Mouse (Mus musculus): ENCODE results near the gene Ppp1r12a.
A peak's percentile ranks its signal among the peaks of the same experiment; 100 is the strongest.

The Ppp1r12a gene

GRCm38 (mm10) chr10:108291688-108292471 lies 129.9 kb downstream of the Ppp1r12a start:
- no peak for DNase-seq (ENCODE audit: low spot score)

- no peak for DNase-seq (ENCODE audit: low spot score)
Measured at GRCm38 (mm10) chr10:108292651-108293050, 130.7 kb downstream of the Ppp1r12a start.

- no peak for DNase-seq (ENCODE audit: low spot score)
Measured at GRCm38 (mm10) chr10:108293620-108294195, 131.7 kb downstream of the Ppp1r12a start.

GRCm38 (mm10) chr10:108294766-108295165 lies 132.8 kb downstream of the Ppp1r12a start:
- DNase-seq (ENCODE audit: low spot score), result no peak

GRCm38 (mm10) chr10:108296446-108296845 lies 134.5 kb downstream of the Ppp1r12a start:
- DNase-seq (ENCODE audit: low spot score), result no peak

- no peak for DNase-seq (ENCODE audit: low spot score)
Measured at GRCm38 (mm10) chr10:108298261-108298660, 136.3 kb downstream of the Ppp1r12a start.

GRCm38 (mm10) chr10:108298841-108299545 lies 137.0 kb downstream of the Ppp1r12a start:
- DNase-seq (ENCODE audit: low spot score), result no peak

GRCm38 (mm10) chr10:108299828-108300227 lies 137.8 kb downstream of the Ppp1r12a start:
- no peak for DNase-seq (ENCODE audit: low spot score)

- peak; percentile 84 for DNase-seq (ENCODE audit: low spot score)
Measured at GRCm38 (mm10) chr10:108300843-108301242, 138.8 kb downstream of the Ppp1r12a start.

GRCm38 (mm10) chr10:108307772-108308171 lies 145.8 kb downstream of the Ppp1r12a start:
- DNase-seq (ENCODE audit: low spot score), result no peak

GRCm38 (mm10) chr10:108310195-108310594 lies 148.2 kb downstream of the Ppp1r12a start:
- DNase-seq (ENCODE audit: low spot score), result no peak

- DNase-seq (ENCODE audit: low spot score), result no peak
Measured at GRCm38 (mm10) chr10:108311396-108311795, 149.4 kb downstream of the Ppp1r12a start.

GRCm38 (mm10) chr10:108313845-108314244 lies 151.9 kb downstream of the Ppp1r12a start:
- DNase-seq (ENCODE audit: low spot score), result no peak

- no peak for DNase-seq (ENCODE audit: low spot score)
Measured at GRCm38 (mm10) chr10:108314396-108314795, 152.4 kb downstream of the Ppp1r12a start.

- DNase-seq (ENCODE audit: low spot score), result no peak
Measured at GRCm38 (mm10) chr10:108315236-108315635, 153.2 kb downstream of the Ppp1r12a start.

GRCm38 (mm10) chr10:108328356-108328755 lies 166.4 kb downstream of the Ppp1r12a start:
- no peak for DNase-seq (ENCODE audit: low spot score)

- no peak for DNase-seq (ENCODE audit: low spot score)
Measured at GRCm38 (mm10) chr10:108328983-108329382, 167.0 kb downstream of the Ppp1r12a start.

- DNase-seq (ENCODE audit: low spot score), result no peak
Measured at GRCm38 (mm10) chr10:108329771-108330170, 167.8 kb downstream of the Ppp1r12a start.

GRCm38 (mm10) chr10:108330964-108331363 lies 169.0 kb downstream of the Ppp1r12a start:
- DNase-seq (ENCODE audit: low spot score), result no peak

GRCm38 (mm10) chr10:108331784-108332561 lies 170.0 kb downstream of the Ppp1r12a start, which contains the start of gene Pawr:
Gene Pawr, plus strand, starts transcription at chr10:108332121.
- peak; percentile 78 for DNase-seq (ENCODE audit: low spot score)

GRCm38 (mm10) chr10:108332571-108333541 lies 170.9 kb downstream of the Ppp1r12a start:
- peak; percentile 51 for DNase-seq (ENCODE audit: low spot score)
